Mouse (Mus musculus): ENCODE measurements around the gene Bag6.

Gene Bag6

GRCm38 (mm10) chr17:35187345-35187744 is 52.4 kb downstream of the Bag6 start:
- peaks cover 5% of the 10 kb centered on the region; the same call in 1 of the 2 replicates for H3K27me3 ChIP-seq (ENCODE audit: insufficient read depth, low read length)
- no peaks in the 10 kb centered on the region for H3K9me3 ChIP-seq (ENCODE audit: low read length)
- peak overlapping the region; percentile 46; the same call in 1 of the 2 replicates for H3K4me3 ChIP-seq (replicated peaks; ENCODE audit: low read length)
- TF ChIP-seq CTCF (conservative IDR thresholded peaks at IDR 0.05; ENCODE audit: low read length) (no peak), POU5F1 (IDR thresholded peaks at IDR 0.05; ENCODE audit: borderline replicate concordance, low read length) (no peak), NANOG (IDR thresholded peaks at IDR 0.05; ENCODE audit: borderline replicate concordance, low read length) (no peak)
- H3K36me3 ChIP-seq (ENCODE audit: insufficient read depth, low read length), result no peaks in the 10 kb centered on the region
- peaks cover 71% of the 10 kb centered on the region for H3K4me1 ChIP-seq (replicated peaks; ENCODE audit: low read depth, low read length)

- no peak for TF ChIP-seq CTCF (conservative IDR thresholded peaks at IDR 0.05; ENCODE audit: low read length)
- TF ChIP-seq POU5F1 (IDR thresholded peaks at IDR 0.05; ENCODE audit: borderline replicate concordance, low read length), result no peak
- H3K27me3 ChIP-seq (ENCODE audit: insufficient read depth, low read length), result peaks cover 11% of the 10 kb centered on the region
- H3K4me1 ChIP-seq (replicated peaks; ENCODE audit: low read depth, low read length), result peaks cover 68% of the 10 kb centered on the region
- no peaks in the 10 kb centered on the region for H3K36me3 ChIP-seq (ENCODE audit: insufficient read depth, low read length)
- peak within 1 kb of the TSS; percentile 46 for H3K4me3 ChIP-seq (replicated peaks; ENCODE audit: low read length)
- no peaks in the 10 kb centered on the region for H3K9me3 ChIP-seq (ENCODE audit: low read length)
Observed at GRCm38 (mm10) chr17:35187959-35188610, 53.1 kb downstream of the Bag6 start, which contains the start of gene Lst1. Gene Lst1 (minus strand): TSS chr17:35188439.

GRCm38 (mm10) chr17:35189186-35189585 is 54.2 kb downstream of the Bag6 start:
- Histone ChIP-seq H3K4me1 (replicated peaks; ENCODE audit: low read depth, low read length) (peaks cover 63% of the 10 kb centered on the region), H3K27me3 (ENCODE audit: insufficient read depth, low read length) (peaks cover 22% of the 10 kb centered on the region), H3K4me3 (replicated peaks; ENCODE audit: low read length) (no peak overlapping the region), H3K9me3 (ENCODE audit: low read length) (no peaks in the 10 kb centered on the region), H3K36me3 (ENCODE audit: insufficient read depth, low read length) (no peaks in the 10 kb centered on the region)
- TF ChIP-seq CTCF (conservative IDR thresholded peaks at IDR 0.05; ENCODE audit: low read length) (no peak), POU5F1 (IDR thresholded peaks at IDR 0.05; ENCODE audit: borderline replicate concordance, low read length) (no peak), NANOG (IDR thresholded peaks at IDR 0.05; ENCODE audit: borderline replicate concordance, low read length) (no peak)

- Histone ChIP-seq H3K36me3 (ENCODE audit: insufficient read depth, low read length) (no peaks in the 10 kb centered on the region), H3K4me1 (replicated peaks; ENCODE audit: low read depth, low read length) (peaks cover 63% of the 10 kb centered on the region), H3K4me3 (replicated peaks; ENCODE audit: low read length) (peak overlapping the region; percentile 11; the same call in 1 of the 2 replicates), H3K27me3 (ENCODE audit: insufficient read depth, low read length) (peaks cover 31% of the 10 kb centered on the region), H3K9me3 (ENCODE audit: low read length) (no peaks in the 10 kb centered on the region)
- TF ChIP-seq NANOG (IDR thresholded peaks at IDR 0.05; ENCODE audit: borderline replicate concordance, low read length) (no peak), POU5F1 (IDR thresholded peaks at IDR 0.05; ENCODE audit: borderline replicate concordance, low read length) (no peak), CTCF (conservative IDR thresholded peaks at IDR 0.05; ENCODE audit: low read length) (no peak)
Observed at GRCm38 (mm10) chr17:35190096-35190495, 55.1 kb downstream of the Bag6 start.

GRCm38 (mm10) chr17:35191723-35192122 is 56.7 kb downstream of the Bag6 start:
- no peaks in the 10 kb centered on the region for H3K36me3 ChIP-seq (ENCODE audit: insufficient read depth, low read length)
- peaks cover 47% of the 10 kb centered on the region for H3K27me3 ChIP-seq (ENCODE audit: insufficient read depth, low read length)
- H3K4me3 ChIP-seq (replicated peaks; ENCODE audit: low read length), result no peak overlapping the region
- no peaks in the 10 kb centered on the region for H3K9me3 ChIP-seq (ENCODE audit: low read length)
- peaks cover 64% of the 10 kb centered on the region for H3K4me1 ChIP-seq (replicated peaks; ENCODE audit: low read depth, low read length)
- TF ChIP-seq NANOG (IDR thresholded peaks at IDR 0.05; ENCODE audit: borderline replicate concordance, low read length), result no peak
- no peak for TF ChIP-seq POU5F1 (IDR thresholded peaks at IDR 0.05; ENCODE audit: borderline replicate concordance, low read length)
- TF ChIP-seq CTCF (conservative IDR thresholded peaks at IDR 0.05; ENCODE audit: low read length), result peak; percentile 38

- Histone ChIP-seq H3K4me3 (replicated peaks; ENCODE audit: low read length) (no peak overlapping the region), H3K27me3 (ENCODE audit: insufficient read depth, low read length) (peaks cover 58% of the 10 kb centered on the region), H3K36me3 (ENCODE audit: insufficient read depth, low read length) (no peaks in the 10 kb centered on the region), H3K9me3 (ENCODE audit: low read length) (no peaks in the 10 kb centered on the region), H3K4me1 (replicated peaks; ENCODE audit: low read depth, low read length) (peaks cover 52% of the 10 kb centered on the region)
- TF ChIP-seq CTCF (conservative IDR thresholded peaks at IDR 0.05; ENCODE audit: low read length), result no peak
Observed at GRCm38 (mm10) chr17:35192924-35193323, 57.9 kb downstream of the Bag6 start.

GRCm38 (mm10) chr17:35193881-35194843 is 59.2 kb downstream of the Bag6 start, which contains the start of gene Ltb:
Gene Ltb (plus strand): TSS chr17:35194439.
- no peaks in the 10 kb centered on the region for H3K36me3 ChIP-seq (ENCODE audit: insufficient read depth, low read length)
- peaks cover 45% of the 10 kb centered on the region for H3K4me1 ChIP-seq (replicated peaks; ENCODE audit: low read depth, low read length)
- TF ChIP-seq POU5F1 (IDR thresholded peaks at IDR 0.05; ENCODE audit: borderline replicate concordance, low read length) (no peak), NANOG (IDR thresholded peaks at IDR 0.05; ENCODE audit: borderline replicate concordance, low read length) (no peak), CTCF (conservative IDR thresholded peaks at IDR 0.05; ENCODE audit: low read length) (no peak)
- 0 out of 2 replicates have a peak, but pooled peaks cover 5% of the 10 kb centered on the region for H3K9me3 ChIP-seq (ENCODE audit: low read length)
- peaks cover 70% of the 10 kb centered on the region for H3K27me3 ChIP-seq (ENCODE audit: insufficient read depth, low read length)
- peak within 1 kb of the TSS; percentile 73 for H3K4me3 ChIP-seq (replicated peaks; ENCODE audit: low read length)

- peak overlapping the region; percentile 73 for H3K4me3 ChIP-seq (replicated peaks; ENCODE audit: low read length)
- TF ChIP-seq NANOG (IDR thresholded peaks at IDR 0.05; ENCODE audit: borderline replicate concordance, low read length), result no peak
- TF ChIP-seq CTCF (conservative IDR thresholded peaks at IDR 0.05; ENCODE audit: low read length), result no peak
- TF ChIP-seq POU5F1 (IDR thresholded peaks at IDR 0.05; ENCODE audit: borderline replicate concordance, low read length), result no peak
- H3K27me3 ChIP-seq (ENCODE audit: insufficient read depth, low read length), result peaks cover 76% of the 10 kb centered on the region
Observed at GRCm38 (mm10) chr17:35194844-35195630, 60.1 kb downstream of the Bag6 start.

More at GRCm38 (mm10) chr17:35194844-35195630, 60.1 kb downstream of the Bag6 start:
- no peaks in the 10 kb centered on the region for H3K36me3 ChIP-seq (ENCODE audit: insufficient read depth, low read length)
- H3K4me1 ChIP-seq (replicated peaks; ENCODE audit: low read depth, low read length), result peaks cover 39% of the 10 kb centered on the region
- 0 out of 2 replicates have a peak, but pooled peaks cover 5% of the 10 kb centered on the region for H3K9me3 ChIP-seq (ENCODE audit: low read length)

All from E14TG2a.4 (cell line).